Mouse (Mus musculus): ENCODE data around the gene Htra2. TPM values are rescaled to one million over a fixed set of nuclear protein-coding genes. Genes with fewer than 3 reads are reported as not detected.

The Htra2 gene
- 87.9 and 93.6 TPM in 2 replicates for polyA plus RNA-seq (2015; fragmentation: Nextera tagmentation; extraction: Ambion mirVana)

DNA sequence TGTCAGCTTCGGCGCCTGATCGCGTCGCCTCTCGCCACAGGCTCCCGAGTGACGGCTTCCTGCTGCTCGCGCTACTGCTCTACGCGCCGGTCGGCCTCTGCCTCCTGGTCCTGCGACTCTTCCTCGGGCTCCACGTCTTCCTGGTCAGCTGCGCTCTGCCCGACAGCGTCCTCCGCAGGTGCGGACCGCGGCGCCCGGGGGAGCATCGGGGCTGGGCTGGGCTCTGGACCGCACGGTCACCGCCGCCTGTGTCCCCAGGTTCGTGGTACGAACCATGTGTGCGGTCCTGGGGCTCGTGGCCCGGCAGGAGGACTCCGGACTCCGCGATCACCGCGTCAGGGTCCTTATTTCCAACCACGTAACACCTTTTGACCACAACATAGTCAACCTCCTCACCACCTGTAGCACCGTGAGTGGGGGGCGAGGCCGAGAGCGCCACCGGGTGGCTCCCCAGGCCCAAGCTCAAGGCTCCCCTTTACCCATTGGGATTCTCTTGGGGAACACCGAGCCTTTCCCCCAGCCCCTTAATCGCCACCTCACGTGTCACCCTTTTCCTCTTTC lies at the start of gene Htra2:
Htra2 (minus strand) TSS at position 403 of the 561 bp plus-strand sequence.
- no peaks in the 10 kb centered on the region for H3K9me3 ChIP-seq (replicated peaks)
- peaks cover 50% of the 10 kb centered on the region for H3K36me3 ChIP-seq (replicated peaks)
- H3K4me1 ChIP-seq (replicated peaks), result peaks cover 73% of the 10 kb centered on the region
- peaks cover 5% of the 10 kb centered on the region for H3K27me3 ChIP-seq
- H3K9ac ChIP-seq, result peak within 1 kb of the TSS; percentile 95
- H3K4me2 ChIP-seq, result peak within 1 kb of the TSS; percentile 91
- under 1% methylated on average over 50 of the region's 50 CpGs for WGBS (ENCODE audit: insufficient replicate concordance)
- peak; percentile 22 for ATAC-seq (ENCODE audit: insufficient read depth)
- H3K4me3 ChIP-seq (replicated peaks), result peak within 1 kb of the TSS; percentile 77
- H3K27ac ChIP-seq (replicated peaks), result peak within 1 kb of the TSS; percentile 94

DNA sequence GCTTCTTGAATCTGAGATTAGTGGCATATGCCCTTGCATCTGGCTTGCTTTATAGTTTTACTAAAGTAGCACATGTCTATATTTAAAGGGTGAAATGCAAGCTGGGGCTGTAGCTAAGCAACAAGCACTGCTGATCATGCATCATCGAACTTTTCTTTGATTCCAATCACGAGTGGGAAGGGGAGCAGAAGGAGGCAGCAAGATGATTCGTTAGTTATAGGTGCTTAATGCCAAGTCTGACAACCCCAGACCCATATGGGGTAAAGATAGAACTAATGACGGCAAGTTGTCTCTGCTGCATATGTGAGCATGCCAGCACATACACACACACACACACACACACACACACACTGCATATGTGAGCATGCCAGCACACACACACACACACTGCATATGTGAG lies 49.1 kb upstream of the Htra2 start:
- Histone ChIP-seq H3K4me2 (no peak overlapping the region), H3K36me3 (replicated peaks) (peaks cover 21% of the 10 kb centered on the region; the same call in 1 of the 2 replicates), H3K27ac (replicated peaks) (no peak overlapping the region), H3K9ac (no peak overlapping the region), H3K9me3 (replicated peaks) (no peaks in the 10 kb centered on the region), H3K4me3 (replicated peaks) (no peak overlapping the region), H3K27me3 (peaks cover 8% of the 10 kb centered on the region; the same call in 1 of the 2 replicates), H3K4me1 (replicated peaks) (peaks cover 48% of the 10 kb centered on the region)
- 73% methylated on average over 4 of the region's 4 CpGs for WGBS (ENCODE audit: insufficient replicate concordance)
- no peak for ATAC-seq (ENCODE audit: insufficient read depth)

DNA sequence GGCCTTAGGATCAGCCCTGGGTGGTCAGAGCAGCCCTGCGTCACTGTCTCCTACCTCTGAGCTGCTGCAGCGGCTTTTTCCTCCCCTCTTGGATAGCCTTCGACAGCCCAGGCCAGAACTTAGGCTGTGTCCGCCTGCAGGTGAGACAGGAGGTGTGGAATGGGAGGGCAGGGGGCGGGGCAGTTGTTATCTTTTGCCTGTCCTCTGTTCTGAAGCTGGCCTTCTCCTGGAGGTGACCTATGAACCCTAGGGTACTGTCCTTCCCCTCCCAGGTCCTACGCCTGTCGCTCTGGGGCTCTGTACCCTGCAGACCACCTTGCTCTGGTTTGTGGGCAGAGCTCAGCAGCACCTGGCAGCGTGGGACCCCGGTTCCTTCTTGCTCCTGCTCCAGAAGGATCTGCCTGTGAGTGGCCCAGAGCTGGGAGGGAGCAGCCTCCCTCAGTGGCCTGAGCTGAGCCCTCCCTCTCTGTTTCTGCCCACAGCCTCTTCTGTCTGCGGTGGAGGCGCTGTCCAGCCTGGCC lies 48.1 kb upstream of the Htra2 start:
- 68% methylated on average over 11 of the region's 11 CpGs for WGBS (ENCODE audit: insufficient replicate concordance)
- Histone ChIP-seq H3K27ac (replicated peaks) (peak overlapping the region; percentile 34), H3K4me1 (replicated peaks) (peaks cover 42% of the 10 kb centered on the region), H3K9me3 (replicated peaks) (no peaks in the 10 kb centered on the region), H3K36me3 (replicated peaks) (peaks cover 21% of the 10 kb centered on the region; the same call in 1 of the 2 replicates), H3K27me3 (peaks cover 16% of the 10 kb centered on the region; the same call in 1 of the 2 replicates), H3K4me3 (replicated peaks) (peak overlapping the region; percentile 73), H3K9ac (0 out of 2 replicates have a peak overlapping the region, but pooled peaks have one; percentile 78), H3K4me2 (peak overlapping the region; percentile 100)
- no peak for ATAC-seq (ENCODE audit: insufficient read depth)

DNA sequence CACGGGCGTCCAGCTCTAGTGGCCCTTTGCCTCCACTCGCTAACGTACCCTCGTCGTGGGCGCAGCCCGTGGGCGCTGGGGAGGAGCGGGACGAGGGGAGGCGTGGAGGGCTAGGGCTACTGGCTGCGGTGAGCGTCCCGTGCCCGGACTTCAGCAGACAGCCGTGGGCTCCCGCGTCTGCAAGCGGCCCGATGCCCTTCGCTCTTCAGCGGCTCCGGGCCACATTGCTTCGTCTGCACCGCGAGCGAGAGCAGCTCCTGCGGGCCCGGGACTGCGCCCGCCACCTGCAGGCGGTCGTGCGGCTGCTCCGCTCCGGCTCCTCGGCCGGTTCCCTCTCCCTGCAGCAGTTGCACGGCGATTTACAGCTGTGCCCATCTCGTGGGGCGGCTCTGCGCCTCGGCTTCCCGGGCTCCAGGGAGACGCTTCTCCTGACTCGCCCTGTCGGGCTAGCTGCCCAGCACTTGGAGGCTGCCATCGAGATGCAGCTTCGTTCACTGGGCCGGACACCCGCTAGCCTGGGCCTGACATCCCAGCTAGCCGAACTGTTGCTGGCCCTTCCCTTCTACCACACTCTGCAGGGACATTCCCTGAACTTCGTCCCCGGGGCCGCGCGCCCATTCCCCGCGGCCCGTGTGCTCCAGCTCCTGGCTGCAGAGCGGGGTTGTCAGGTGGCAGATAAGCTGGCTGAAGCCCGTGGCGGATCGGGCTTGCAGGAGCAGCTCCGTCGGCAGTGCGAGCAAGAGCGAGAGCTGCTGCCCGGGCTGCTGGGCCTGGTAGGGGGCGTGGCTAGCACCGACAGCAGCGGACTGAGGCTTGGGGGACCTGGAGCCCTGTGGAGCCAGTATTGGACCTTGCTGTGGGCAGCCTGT lies 46.8 kb upstream of the Htra2 start:
- Histone ChIP-seq H3K9me3 (replicated peaks) (no peaks in the 10 kb centered on the region), H3K4me2 (peak overlapping the region; percentile 100), H3K27ac (replicated peaks) (peak overlapping the region; percentile 81), H3K36me3 (replicated peaks) (peaks cover 15% of the 10 kb centered on the region; the same call in 1 of the 2 replicates), H3K27me3 (peaks cover 23% of the 10 kb centered on the region), H3K4me1 (replicated peaks) (peaks cover 29% of the 10 kb centered on the region), H3K9ac (peak overlapping the region; percentile 78), H3K4me3 (replicated peaks) (peak overlapping the region; percentile 73)
- under 1% methylated on average over 74 of the region's 74 CpGs for WGBS (ENCODE audit: insufficient replicate concordance)
- peak; percentile 76 for ATAC-seq (ENCODE audit: insufficient read depth)

DNA sequence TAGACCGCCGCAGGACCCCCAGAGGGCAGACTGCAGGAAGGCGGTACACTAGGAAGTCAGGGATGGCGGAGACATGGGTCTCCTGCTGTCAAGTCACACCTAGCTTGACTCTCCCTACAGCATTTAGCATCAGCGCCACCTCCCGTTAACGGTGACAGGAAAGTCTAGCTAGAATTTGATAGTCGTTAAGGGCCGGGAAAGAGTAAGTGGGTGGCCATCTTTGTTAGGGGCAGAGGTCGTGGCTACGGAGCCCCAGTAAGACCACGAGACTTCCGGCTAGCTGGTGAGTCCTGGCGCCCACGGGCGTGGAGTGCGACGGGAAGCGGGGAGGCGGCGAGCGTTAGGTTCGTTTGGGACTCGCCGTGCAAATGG lies 46.2 kb upstream of the Htra2 start, which contains the start of the genes Ccdc142 and Gm42688:
Ccdc142 (plus strand) TSS at position 286 of the 372 bp plus-strand sequence.
Gm42688 (plus strand) TSS at position 302 of the 372 bp plus-strand sequence.
- H3K27me3 ChIP-seq, result peaks cover 26% of the 10 kb centered on the region
- WGBS (ENCODE audit: insufficient replicate concordance), result 1% methylated on average over 25 of the region's 25 CpGs
- H3K4me2 ChIP-seq, result peak within 1 kb of the TSS; percentile 100
- H3K9me3 ChIP-seq (replicated peaks), result no peaks in the 10 kb centered on the region
- H3K4me1 ChIP-seq (replicated peaks), result peaks cover 29% of the 10 kb centered on the region
- ATAC-seq (ENCODE audit: insufficient read depth), result peak; percentile 79
- H3K36me3 ChIP-seq (replicated peaks), result peaks cover 11% of the 10 kb centered on the region; the same call in 1 of the 2 replicates
- H3K27ac ChIP-seq (replicated peaks), result peak within 1 kb of the TSS; percentile 81
- H3K9ac ChIP-seq, result peak within 1 kb of the TSS; percentile 78
- H3K4me3 ChIP-seq (replicated peaks), result peak within 1 kb of the TSS; percentile 73

DNA sequence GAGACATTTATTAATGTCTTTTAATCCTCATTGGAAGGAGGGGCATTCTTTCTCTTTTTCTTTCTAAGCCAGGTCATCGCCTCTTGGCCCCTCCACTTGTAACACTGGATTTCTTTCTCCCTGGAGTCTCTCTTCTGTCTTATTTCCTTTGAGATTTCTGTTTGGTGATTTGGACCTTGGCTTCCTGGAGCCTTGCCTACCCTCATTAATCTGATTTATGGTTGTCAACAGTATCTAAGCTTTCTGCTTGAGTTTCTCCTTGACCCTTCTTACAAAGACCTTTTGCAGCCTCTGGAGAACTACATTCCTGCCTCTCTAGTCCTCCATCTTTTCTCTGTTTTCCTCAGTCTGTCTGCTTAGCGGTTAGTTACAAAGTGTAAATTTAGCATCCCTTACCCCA lies 43.3 kb upstream of the Htra2 start:
- no peak overlapping the region for H3K4me2 ChIP-seq
- no peak for ATAC-seq (ENCODE audit: insufficient read depth)
- WGBS (ENCODE audit: insufficient replicate concordance), result 70% methylated on average over 2 of the region's 2 CpGs

DNA sequence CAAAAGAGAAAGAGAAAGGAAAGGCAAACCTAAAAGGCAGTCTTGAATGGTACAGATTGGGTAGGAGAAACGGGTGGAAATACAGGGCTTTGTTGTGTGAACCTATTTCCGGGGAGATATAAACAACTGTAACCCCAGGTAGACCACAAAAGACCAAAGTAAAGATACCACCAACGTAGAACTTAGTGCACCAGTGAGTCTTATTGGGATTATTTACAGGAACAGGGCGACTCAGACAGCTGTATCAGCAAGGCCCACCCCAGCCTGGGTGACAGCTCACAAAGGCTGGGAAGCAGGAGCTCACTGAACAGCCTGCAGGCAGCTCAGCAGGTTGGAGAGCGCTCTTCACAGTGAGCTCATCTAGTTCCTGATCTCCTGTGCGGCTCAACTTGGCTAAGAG lies 40.9 kb upstream of the Htra2 start:
- no peak overlapping the region for H3K27ac ChIP-seq (replicated peaks)
- no peaks in the 10 kb centered on the region for H3K36me3 ChIP-seq (replicated peaks)
- 37% methylated on average over 6 of the region's 6 CpGs for WGBS (ENCODE audit: insufficient replicate concordance)
- no peak overlapping the region for H3K4me2 ChIP-seq
- H3K9ac ChIP-seq, result no peak overlapping the region
- no peak for ATAC-seq (ENCODE audit: insufficient read depth)
- peaks cover 67% of the 10 kb centered on the region for H3K27me3 ChIP-seq
- no peaks in the 10 kb centered on the region for H3K9me3 ChIP-seq (replicated peaks)
- peaks cover 4% of the 10 kb centered on the region for H3K4me1 ChIP-seq (replicated peaks)
- no peak overlapping the region for H3K4me3 ChIP-seq (replicated peaks)

More for the DNA sequence above, 43.3 kb upstream of the Htra2 start:
- no peak overlapping the region for H3K4me3 ChIP-seq (replicated peaks)
- H3K9ac ChIP-seq, result no peak overlapping the region
- H3K36me3 ChIP-seq (replicated peaks), result peaks cover 1% of the 10 kb centered on the region; the same call in 1 of the 2 replicates
- H3K27ac ChIP-seq (replicated peaks), result no peak overlapping the region
- peaks cover 26% of the 10 kb centered on the region for H3K4me1 ChIP-seq (replicated peaks)
- no peaks in the 10 kb centered on the region for H3K9me3 ChIP-seq (replicated peaks)
- peaks cover 46% of the 10 kb centered on the region for H3K27me3 ChIP-seq

DNA sequence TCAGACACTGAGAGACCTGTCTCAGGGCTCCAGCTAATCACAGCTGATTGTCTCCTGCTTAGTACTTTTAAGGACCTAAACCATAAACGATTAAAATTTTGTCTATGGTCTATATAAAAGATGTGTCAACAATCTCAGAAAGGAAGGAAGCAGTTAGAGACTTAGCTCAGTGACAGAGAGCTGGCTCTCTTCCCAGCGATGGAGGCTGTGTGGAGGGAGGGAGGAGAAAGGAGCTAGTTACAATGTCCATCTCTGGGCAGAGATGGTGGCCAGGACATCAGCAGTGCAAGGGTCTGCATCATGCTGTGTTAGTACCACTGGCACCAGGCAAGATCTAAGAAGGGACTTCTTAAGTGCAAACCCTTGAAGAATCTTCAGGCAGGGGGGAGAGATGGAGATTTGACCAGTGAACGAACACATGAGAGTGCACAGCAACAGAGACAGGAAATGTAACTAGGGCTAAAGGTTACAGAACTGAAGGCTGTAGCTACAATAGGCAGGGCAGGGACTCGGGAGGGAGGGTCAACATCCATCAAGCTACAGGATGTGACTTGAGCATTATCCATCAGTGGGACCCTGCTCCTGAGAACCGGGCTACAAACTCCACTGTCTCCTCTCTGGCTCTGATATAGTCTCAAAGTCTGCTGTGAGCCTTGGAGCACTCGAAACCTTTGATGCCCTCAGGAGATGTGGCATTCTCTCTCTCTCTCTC lies 37.5 kb upstream of the Htra2 start:
- ATAC-seq (ENCODE audit: insufficient read depth), result no peak
- WGBS (ENCODE audit: insufficient replicate concordance), result 15% methylated on average over 6 of the region's 6 CpGs
- Histone ChIP-seq H3K4me1 (replicated peaks) (peaks cover 3% of the 10 kb centered on the region; the same call in 1 of the 2 replicates), H3K27ac (replicated peaks) (no peak overlapping the region), H3K9me3 (replicated peaks) (no peaks in the 10 kb centered on the region), H3K4me3 (replicated peaks) (no peak overlapping the region), H3K27me3 (peaks cover 84% of the 10 kb centered on the region), H3K4me2 (no peak overlapping the region), H3K9ac (no peak overlapping the region), H3K36me3 (replicated peaks) (no peaks in the 10 kb centered on the region)

DNA sequence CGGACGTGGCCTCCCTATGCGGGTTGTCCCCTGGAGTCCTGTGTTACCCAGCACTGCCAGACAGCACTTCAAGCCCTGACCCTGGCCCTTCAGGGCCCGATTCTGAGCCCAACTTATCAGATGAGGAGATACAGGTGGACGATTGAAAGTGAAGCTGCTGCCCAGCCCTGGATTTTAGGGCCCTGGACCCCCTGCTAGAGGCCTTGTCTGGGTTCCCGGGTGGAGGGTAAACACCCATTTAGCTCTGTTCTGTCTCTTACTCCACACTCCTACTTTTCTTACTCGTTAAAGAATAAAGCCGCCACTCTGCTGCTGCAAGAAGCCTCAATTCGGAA lies 32.8 kb upstream of the Htra2 start:
- Histone ChIP-seq H3K9ac (no peak overlapping the region), H3K4me2 (peak overlapping the region; percentile 44; the same call in 1 of the 2 replicates), H3K9me3 (replicated peaks) (no peaks in the 10 kb centered on the region), H3K4me3 (replicated peaks) (peak overlapping the region; percentile 17; the same call in 1 of the 2 replicates), H3K4me1 (replicated peaks) (peaks cover 12% of the 10 kb centered on the region; the same call in 1 of the 2 replicates), H3K36me3 (replicated peaks) (no peaks in the 10 kb centered on the region), H3K27ac (replicated peaks) (no peak overlapping the region), H3K27me3 (peaks cover 98% of the 10 kb centered on the region)
- ATAC-seq (ENCODE audit: insufficient read depth), result no peak
- 16% methylated on average over 9 of the region's 9 CpGs for WGBS (ENCODE audit: insufficient replicate concordance)

DNA sequence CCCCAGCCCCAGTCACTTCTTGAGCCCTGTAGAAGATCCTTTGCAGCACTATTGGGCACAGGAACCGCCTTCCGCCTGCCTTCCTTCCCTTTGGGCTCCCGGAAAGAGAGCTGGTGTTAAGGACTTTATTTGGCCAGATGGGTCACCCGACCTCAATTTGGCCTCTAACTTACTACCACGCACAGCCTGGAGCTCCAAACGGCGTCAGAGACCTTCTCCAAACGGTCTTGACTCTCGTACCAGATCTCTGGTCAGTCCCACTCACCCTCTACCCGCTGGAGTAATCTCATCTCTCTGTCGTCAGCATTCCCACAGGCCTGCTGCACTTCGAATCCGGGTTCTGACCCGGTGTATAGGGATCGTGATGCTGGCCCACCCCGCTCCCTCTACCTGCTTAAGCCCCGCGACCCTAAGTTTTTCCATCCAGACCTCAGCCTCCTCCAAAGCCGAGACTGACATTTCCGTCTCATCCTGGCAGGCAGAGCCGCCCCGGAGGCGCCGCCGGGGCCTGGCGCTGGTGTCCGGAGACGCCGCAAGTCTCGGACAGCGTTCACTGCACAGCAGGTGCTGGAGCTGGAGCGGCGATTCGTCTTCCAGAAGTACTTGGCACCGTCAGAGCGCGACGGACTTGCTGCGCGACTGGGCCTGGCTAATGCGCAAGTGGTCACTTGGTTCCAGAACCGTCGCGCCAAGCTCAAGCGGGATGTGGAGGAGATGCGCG lies 32.3 kb upstream of the Htra2 start:
- Histone ChIP-seq H3K9ac (no peak overlapping the region), H3K4me1 (replicated peaks) (peaks cover 12% of the 10 kb centered on the region; the same call in 1 of the 2 replicates), H3K36me3 (replicated peaks) (no peaks in the 10 kb centered on the region), H3K4me2 (peak overlapping the region; percentile 44), H3K4me3 (replicated peaks) (peak overlapping the region; percentile 17; the same call in 1 of the 2 replicates), H3K9me3 (replicated peaks) (no peaks in the 10 kb centered on the region), H3K27me3 (peaks cover 98% of the 10 kb centered on the region), H3K27ac (replicated peaks) (no peak overlapping the region)
- no peak for ATAC-seq (ENCODE audit: insufficient read depth)
- 4% methylated on average over 47 of the region's 47 CpGs for WGBS (ENCODE audit: insufficient replicate concordance)

Data from liver, embryonic 15.5 days (tissue).